Mouse (Mus musculus) lung, postnatal 10 days (tissue): ENCODE results near the gene Serp2.

Experiments
- DNase-seq: peaks from one replicate; pipeline ENCODE4 v3.0.0; 2021

The Serp2 gene

GRCm38 (mm10) chr14:76556852-76557208 lies at the start of gene Serp2:
TSS of gene Serp2 (minus strand) at chr14:76556889.
- DNase-seq, result no peak

- no peak for DNase-seq
Observed at GRCm38 (mm10) chr14:76605931-76606534, 49.3 kb upstream of the Serp2 start.

- DNase-seq, result no peak
Observed at GRCm38 (mm10) chr14:76604012-76604411, 47.3 kb upstream of the Serp2 start.

GRCm38 (mm10) chr14:76601654-76602053 lies 45.0 kb upstream of the Serp2 start:
- DNase-seq, result no peak

- no peak for DNase-seq
Observed at GRCm38 (mm10) chr14:76600391-76600790, 43.7 kb upstream of the Serp2 start.

- DNase-seq, result no peak
Observed at GRCm38 (mm10) chr14:76599706-76600105, 43.0 kb upstream of the Serp2 start.

- DNase-seq, result peak; percentile 71
Observed at GRCm38 (mm10) chr14:76598518-76599216, 42.0 kb upstream of the Serp2 start.

- DNase-seq, result no peak
Observed at GRCm38 (mm10) chr14:76597751-76598150, 41.1 kb upstream of the Serp2 start.

GRCm38 (mm10) chr14:76595048-76595859 lies 38.6 kb upstream of the Serp2 start:
- no peak for DNase-seq

GRCm38 (mm10) chr14:76594351-76594885 lies 37.7 kb upstream of the Serp2 start:
- DNase-seq, result no peak

- no peak for DNase-seq
Observed at GRCm38 (mm10) chr14:76593630-76594193, 37.0 kb upstream of the Serp2 start.

GRCm38 (mm10) chr14:76592721-76593120 lies 36.0 kb upstream of the Serp2 start:
- no peak for DNase-seq

GRCm38 (mm10) chr14:76592090-76592489 lies 35.4 kb upstream of the Serp2 start:
- no peak for DNase-seq

- DNase-seq, result no peak
Observed at GRCm38 (mm10) chr14:76590134-76590533, 33.4 kb upstream of the Serp2 start.

- no peak for DNase-seq
Observed at GRCm38 (mm10) chr14:76589671-76590070, 33.0 kb upstream of the Serp2 start.

GRCm38 (mm10) chr14:76585831-76586405 lies 29.2 kb upstream of the Serp2 start:
- peak; percentile 46 for DNase-seq

GRCm38 (mm10) chr14:76583985-76584384 lies 27.3 kb upstream of the Serp2 start:
- peak; percentile 25 for DNase-seq

GRCm38 (mm10) chr14:76581974-76582922 lies 25.6 kb upstream of the Serp2 start:
- no peak for DNase-seq

- DNase-seq, result peak; percentile 59
Observed at GRCm38 (mm10) chr14:76579660-76580061, 23.0 kb upstream of the Serp2 start.

- no peak for DNase-seq
Observed at GRCm38 (mm10) chr14:76577840-76578239, 21.2 kb upstream of the Serp2 start.

GRCm38 (mm10) chr14:76570292-76570691 lies 13.6 kb upstream of the Serp2 start:
- DNase-seq, result no peak
